Mouse (Mus musculus) liver, postnatal 0 days (tissue): ENCODE measurements around the gene Ntsr1.

Experiments used
- CTCF ChIP-seq: sonication (generic); IDR thresholded peaks from 2 replicates; pipeline ENCODE4 v1.5.1; 2016; ENCODE audit warnings: antibody characterized with exemption, low read depth
- EP300 ChIP-seq: IDR thresholded peaks from 2 replicates; pipeline ENCODE4 v1.6.1; 2016; ENCODE audit warnings: antibody characterized with exemption, low read depth, mild to moderate bottlenecking

DNA sequence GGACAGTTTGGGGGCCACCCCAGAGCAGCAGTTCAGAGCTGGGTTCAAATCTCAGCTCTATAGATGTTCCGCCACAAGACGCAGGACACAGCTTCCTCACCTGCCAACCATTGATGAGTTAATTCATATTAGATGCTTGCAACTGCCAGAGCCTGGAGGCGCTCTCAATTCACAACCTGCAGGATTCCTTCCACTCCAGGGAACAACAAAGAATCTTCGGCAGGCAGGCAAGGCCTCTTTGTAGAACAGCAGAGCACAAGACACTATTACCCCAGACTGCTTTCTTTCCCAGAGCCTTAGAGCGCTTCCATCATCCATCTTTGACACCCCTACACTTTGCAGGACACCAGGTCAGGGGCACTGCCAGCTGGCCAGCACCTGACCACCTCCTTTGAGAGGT is 6.5 kb downstream of the Ntsr1 start:
- no peak for TF ChIP-seq CTCF
- TF ChIP-seq EP300 = no peak
